Mouse (Mus musculus): Measurements from ENCODE around the gene Hmga2.

Hmga2 gene

GRCm38 (mm10) chr10:120473218-120473617 is 3.1 kb downstream of the Hmga2 start:
- no peak for DNase-seq (ENCODE audit: low spot score in 2 of 2)

GRCm38 (mm10) chr10:120472606-120473005 is 3.7 kb downstream of the Hmga2 start:
- no peak for DNase-seq (ENCODE audit: low spot score in 2 of 2)

- no peak for DNase-seq (ENCODE audit: low spot score in 2 of 2)
These were observed 11.1 kb downstream of the Hmga2 start for GRCm38 (mm10) chr10:120465121-120465520.

- DNase-seq (ENCODE audit: low spot score in 2 of 2) = no peak
These were observed 14.5 kb downstream of the Hmga2 start for GRCm38 (mm10) chr10:120461769-120462168.

- DNase-seq (ENCODE audit: low spot score in 2 of 2) = no peak
These were observed 15.0 kb downstream of the Hmga2 start for GRCm38 (mm10) chr10:120461301-120461700.

- no peak for DNase-seq (ENCODE audit: low spot score in 2 of 2)
These were observed 17.4 kb downstream of the Hmga2 start for GRCm38 (mm10) chr10:120458866-120459265.

- no peak for DNase-seq (ENCODE audit: low spot score in 2 of 2)
These were observed 26.5 kb downstream of the Hmga2 start for GRCm38 (mm10) chr10:120449661-120450284.

- no peak for DNase-seq (ENCODE audit: low spot score in 2 of 2)
These were observed 29.5 kb downstream of the Hmga2 start for GRCm38 (mm10) chr10:120446799-120447198.

GRCm38 (mm10) chr10:120446206-120446605 is 30.1 kb downstream of the Hmga2 start:
- no peak for DNase-seq (ENCODE audit: low spot score in 2 of 2)

- no peak for DNase-seq (ENCODE audit: low spot score in 2 of 2)
These were observed 31.7 kb downstream of the Hmga2 start for GRCm38 (mm10) chr10:120444463-120445070.

GRCm38 (mm10) chr10:120443757-120444311 is 32.4 kb downstream of the Hmga2 start:
- DNase-seq (ENCODE audit: low spot score in 2 of 2) = no peak

GRCm38 (mm10) chr10:120441254-120441653 is 35.0 kb downstream of the Hmga2 start:
- no peak for DNase-seq (ENCODE audit: low spot score in 2 of 2)

GRCm38 (mm10) chr10:120434433-120434832 is 41.8 kb downstream of the Hmga2 start:
- DNase-seq (ENCODE audit: low spot score in 2 of 2) = no peak

GRCm38 (mm10) chr10:120433463-120433815 is 42.8 kb downstream of the Hmga2 start:
- DNase-seq (ENCODE audit: low spot score in 2 of 2) = no peak

GRCm38 (mm10) chr10:120432731-120433462 is 43.4 kb downstream of the Hmga2 start:
- DNase-seq (ENCODE audit: low spot score in 2 of 2) = no peak

- no peak for DNase-seq (ENCODE audit: low spot score in 2 of 2)
These were observed 44.2 kb downstream of the Hmga2 start for GRCm38 (mm10) chr10:120432081-120432480.

GRCm38 (mm10) chr10:120431435-120431834 is 44.8 kb downstream of the Hmga2 start:
- no peak for DNase-seq (ENCODE audit: low spot score in 2 of 2)

GRCm38 (mm10) chr10:120430422-120430821 is 45.8 kb downstream of the Hmga2 start:
- no peak for DNase-seq (ENCODE audit: low spot score in 2 of 2)

- DNase-seq (ENCODE audit: low spot score in 2 of 2) = no peak
These were observed 46.5 kb downstream of the Hmga2 start for GRCm38 (mm10) chr10:120429758-120430259.

GRCm38 (mm10) chr10:120429199-120429551 is 47.1 kb downstream of the Hmga2 start:
- DNase-seq (ENCODE audit: low spot score in 2 of 2) = no peak

GRCm38 (mm10) chr10:120428430-120429198 is 47.7 kb downstream of the Hmga2 start:
- DNase-seq (ENCODE audit: low spot score in 2 of 2) = no peak

GRCm38 (mm10) chr10:120426086-120426610 is 50.1 kb downstream of the Hmga2 start:
- no peak for DNase-seq (ENCODE audit: low spot score in 2 of 2)

Data from natural killer cell, adult 2 months (primary cell).